Comparison of ENCODE assay signal across 13 mouse cellular contexts in genomic region chr5:112583304-112583703, GRCm38 (mm10). TPM values are rescaled to one million over a fixed set of nuclear protein-coding genes. Genes with fewer than 3 reads are reported as not detected.
DNase-seq lines count a peak whose midpoint lies in the region; ATAC-seq and TF ChIP-seq lines count a peak whose summit lies in the region.
"Had no signal": no experiment of that assay in that cellular context is flagged by ENCODE, and none has a peak within 500 bp of the region (broad histone marks: within the 10 kb centered on the region; RNA-seq: fewer than 3 reads in every experiment).

No protein-coding gene starts in this region.

- no peak for TF ChIP-seq CTCF in forebrain, postnatal 0 days (IDR thresholded peaks at IDR 0.05; ENCODE audit: low read depth)

- ATAC-seq in forebrain, postnatal 0 days: peak; percentile 53
- ATAC-seq in liver, embryonic 11.5 days (replicated peaks; ENCODE audit: low FRiP score): no peak

- peak; percentile 41 for DNase-seq in embryo, embryonic 10 days (ENCODE audit: low spot score)
- DNase-seq in embryo, embryonic 9.5 days (ENCODE audit: extremely low spot score): no peak
- peak; percentile 92 for DNase-seq in MN1 (ENCODE audit: low spot score)
- DNase-seq in forebrain, postnatal 0 days: no peak
- no peak for DNase-seq in midbrain, embryonic 10.5 days (ENCODE audit: low spot score)
- no peak for DNase-seq in left cerebral cortex, postnatal 10 days (ENCODE audit: extremely low spot score in 1 of 2, low spot score in 2 of 2)
- no peak for DNase-seq in liver, embryonic 11.5 days (ENCODE audit: low spot score)
- no peak for DNase-seq in frontal cortex, postnatal 25 days (ENCODE audit: low spot score in 2 of 2)
- DNase-seq: adrenal gland, postnatal 14 days; kidney, postnatal 14 days had no signal

- H3K36me3 ChIP-seq in forebrain, postnatal 0 days (ENCODE audit: insufficient read depth): no peaks in the 10 kb centered on the region
- H3K36me3 ChIP-seq in midbrain, embryonic 10.5 days: no peaks in the 10 kb centered on the region
- H3K36me3 ChIP-seq in liver, embryonic 11.5 days (ENCODE audit: control insufficient read depth, insufficient read depth, low read length): no peaks in the 10 kb centered on the region
- H3K36me3 ChIP-seq: G1E; limb, embryonic 13.5 days had no signal

- H3K4me2 ChIP-seq in forebrain, postnatal 0 days (ENCODE audit: low read depth): no peak overlapping the region
- no peak overlapping the region for H3K4me2 ChIP-seq in liver, embryonic 11.5 days
- H3K4me2 ChIP-seq: limb, embryonic 13.5 days had no signal

- H3K27me3 ChIP-seq in forebrain, postnatal 0 days (ENCODE audit: insufficient read depth, low read length): no peaks in the 10 kb centered on the region
- H3K27me3 ChIP-seq in midbrain, embryonic 10.5 days (ENCODE audit: low read depth, poor library complexity, severe bottlenecking): peaks cover 50% of the 10 kb centered on the region
- peaks cover 8% of the 10 kb centered on the region for H3K27me3 ChIP-seq in liver, embryonic 11.5 days (replicated peaks; ENCODE audit: control insufficient read depth, insufficient read depth, low read length)

- no peak overlapping the region for H3K4me3 ChIP-seq in forebrain, postnatal 0 days (ENCODE audit: low read depth, low read length)
- H3K4me3 ChIP-seq in midbrain, embryonic 10.5 days: no peak overlapping the region
- H3K4me3 ChIP-seq in liver, embryonic 11.5 days (ENCODE audit: low read depth, low read length): no peak overlapping the region
- H3K4me3 ChIP-seq: limb, embryonic 13.5 days had no signal

- WGBS in forebrain, postnatal 0 days: 11% methylated on average over 9 of the region's 9 CpGs
- 40% methylated on average over 9 of the region's 9 CpGs for WGBS in midbrain, embryonic 10.5 days
- 39% methylated on average over 9 of the region's 9 CpGs for WGBS in liver, embryonic 11.5 days

- no peak overlapping the region for H3K9ac ChIP-seq in forebrain, postnatal 0 days
- no peak overlapping the region for H3K9ac ChIP-seq in liver, embryonic 11.5 days (ENCODE audit: low read depth, low read length)
- H3K9ac ChIP-seq: limb, embryonic 13.5 days had no signal

- intact Hi-C loops in left cerebral cortex, postnatal 10 days (cut with DNase I): no loop called here

- H3K27ac ChIP-seq in forebrain, postnatal 0 days (ENCODE audit: low read depth, low read length): no peak overlapping the region; the same call in 1 of the 2 replicates
- H3K27ac ChIP-seq in midbrain, embryonic 10.5 days (replicated peaks): peak overlapping the region; percentile 60
- H3K27ac ChIP-seq in liver, embryonic 11.5 days (ENCODE audit: low read depth, low read length): no peak overlapping the region
- H3K27ac ChIP-seq: limb, embryonic 13.5 days had no signal

- H3K9me3 ChIP-seq in forebrain, postnatal 0 days (ENCODE audit: low read length): no peaks in the 10 kb centered on the region
- H3K9me3 ChIP-seq in midbrain, embryonic 10.5 days (replicated peaks): no peaks in the 10 kb centered on the region
- no peaks in the 10 kb centered on the region for H3K9me3 ChIP-seq in liver, embryonic 11.5 days (ENCODE audit: control insufficient read depth, low read length)
- H3K9me3 ChIP-seq: limb, embryonic 13.5 days had no signal

- H3K4me1 ChIP-seq in forebrain, postnatal 0 days (ENCODE audit: insufficient read depth): peaks cover 7% of the 10 kb centered on the region; the same call in 1 of the 2 replicates
- peaks cover 38% of the 10 kb centered on the region for H3K4me1 ChIP-seq in midbrain, embryonic 10.5 days
- 0 out of 2 replicates have a peak, but pooled peaks cover 3% of the 10 kb centered on the region for H3K4me1 ChIP-seq in liver, embryonic 11.5 days (replicated peaks; ENCODE audit: control insufficient read depth, insufficient read depth, low read length)

RNA-seq across cellular contexts. Expression of gene Sez6l, which starts 6.3 kb away (rescaled TPM):
- total RNA-seq in forebrain, postnatal 0 days (2014; rRNA removed): 46.3 and 73.8 TPM in 2 replicates
- 28.3 and 48.4 TPM in 2 replicates for polyA plus RNA-seq in forebrain, postnatal 0 days (2015; fragmentation: Nextera tagmentation; extraction: Ambion mirVana)
- polyA plus RNA-seq in midbrain, embryonic 10.5 days (2016; fragmentation: Nextera tagmentation; extraction: Ambion mirVana): 1.7 and 2.7 TPM in 2 replicates
- 100 to 1,000 TPM; 158 to 163 TPM for total RNA-seq in left cerebral cortex, postnatal 10 days (2021)
- polyA plus RNA-seq in liver, embryonic 11.5 days (2014; fragmentation: Nextera tagmentation; extraction: Ambion mirVana): 0.08 TPM in 2 replicates
- total RNA-seq: megakaryocyte progenitor cell, adult 5-6 weeks had no signal
- polyA plus RNA-seq: G1E had no signal

Comparison
In these comparisons a context has a peak if more than half of its experiments do, and no peak if none do; other contexts are left out.
1. DNase-seq: peak in embryo, embryonic 10 days (single experiment) and MN1 (single experiment); none in embryo, embryonic 9.5 days (single experiment), forebrain, postnatal 0 days (single experiment), midbrain, embryonic 10.5 days (single experiment), left cerebral cortex, postnatal 10 days (0 of 2), liver, embryonic 11.5 days (single experiment) and frontal cortex, postnatal 25 days (0 of 2).